Mouse (Mus musculus) midbrain, embryonic 12.5 days (tissue): ENCODE data around the gene Dhrs7c. TPM values are rescaled to one million over a fixed set of nuclear protein-coding genes. Genes with fewer than 3 reads are reported as not detected.

ENCODE experiments used
- ATAC-seq: fragments of 200-750 bp; cut with Nextera tagmentation; 2 replicates; pipeline ENCODE4 v1.8.0; 2017; ENCODE audit warnings: low read depth, moderate TSS enrichment, moderate library complexity; ENCODE audit not compliant: low FRiP score
- H3K27ac ChIP-seq: fragments of 300-500 bp; sonication (generic); replicated peaks from 2 replicates; pipeline ENCODE4 v1.5.1; 2016; ENCODE audit warnings: mild to moderate bottlenecking
- H3K27me3 ChIP-seq: fragments of 300-500 bp; sonication (generic); 2 replicates; pipeline ENCODE4 v1.6.1; 2016; ENCODE audit warnings: mild to moderate bottlenecking
- H3K36me3 ChIP-seq: fragments of 300-500 bp; sonication (generic); 2 replicates; pipeline ENCODE4 v1.6.1; 2016
- H3K4me1 ChIP-seq: fragments of 300-500 bp; sonication (generic); 2 replicates; pipeline ENCODE4 v1.6.1; 2016
- H3K4me2 ChIP-seq: fragments of 300-500 bp; sonication (generic); replicated peaks from 2 replicates; pipeline ENCODE4 v1.6.1; 2016; ENCODE audit warnings: mild to moderate bottlenecking, moderate library complexity
- H3K4me3 ChIP-seq: fragments of 300-500 bp; sonication (generic); 2 replicates; pipeline ENCODE4 v1.5.1; 2016; ENCODE audit warnings: mild to moderate bottlenecking
- H3K9ac ChIP-seq: fragments of 300-500 bp; sonication (generic); replicated peaks from 2 replicates; pipeline ENCODE4 v1.6.1; 2016; ENCODE audit warnings: mild to moderate bottlenecking, moderate library complexity
- H3K9me3 ChIP-seq: fragments of 300-500 bp; sonication (generic); 2 replicates; pipeline ENCODE4 v1.6.1; 2016; ENCODE audit warnings: mild to moderate bottlenecking
- WGBS: fragments of 180-500 bp; shearing (Covaris S2); methylation state at CpG from one replicate; pipeline ENCODE4 v1.1.7; 2016; 5-methylcytosine and 5-hydroxymethylcytosine counted together
- polyA plus RNA-seq: library from polyadenylated mRNA; unstranded; fragments of >200 nt; fragmentation: Nextera tagmentation; extraction: Ambion mirVana; gene quantifications from 2 replicates; pipeline ENCODE4 v1.2.1, GENCODE M21; 2016

Gene Dhrs7c
- polyA plus RNA-seq, result not detected in 2 replicates

GRCm38 (mm10) chr11:67797931-67798330 lies at the start of gene Dhrs7c:
Gene Dhrs7c (plus strand): TSS chr11:67798187.
- Histone ChIP-seq H3K9ac (no peak within 1 kb of the TSS), H3K36me3 (no peaks in the 10 kb centered on the region), H3K27me3 (no peaks in the 10 kb centered on the region), H3K9me3 (no peaks in the 10 kb centered on the region), H3K4me3 (no peak within 1 kb of the TSS), H3K27ac (no peak within 1 kb of the TSS), H3K4me2 (no peak within 1 kb of the TSS), H3K4me1 (no peaks in the 10 kb centered on the region)
- no peak for ATAC-seq
- 82% methylated on average over 7 of the region's 7 CpGs for WGBS

GRCm38 (mm10) chr11:67756287-67756686 lies 41.7 kb upstream of the Dhrs7c start:
- WGBS, result 88% methylated on average over 1 of the region's 1 CpGs
- no peak overlapping the region for H3K4me3 ChIP-seq
- H3K4me2 ChIP-seq, result no peak overlapping the region
- H3K9me3 ChIP-seq, result no peaks in the 10 kb centered on the region
- no peaks in the 10 kb centered on the region for H3K36me3 ChIP-seq
- H3K4me1 ChIP-seq, result no peaks in the 10 kb centered on the region
- no peak for ATAC-seq
- H3K9ac ChIP-seq, result no peak overlapping the region
- no peaks in the 10 kb centered on the region for H3K27me3 ChIP-seq
- no peak overlapping the region for H3K27ac ChIP-seq

GRCm38 (mm10) chr11:67757373-67758167 lies 40.4 kb upstream of the Dhrs7c start:
- H3K36me3 ChIP-seq, result no peaks in the 10 kb centered on the region
- H3K4me2 ChIP-seq, result no peak overlapping the region
- no peaks in the 10 kb centered on the region for H3K9me3 ChIP-seq
- H3K4me1 ChIP-seq, result no peaks in the 10 kb centered on the region
- no peaks in the 10 kb centered on the region for H3K27me3 ChIP-seq
- 74% methylated on average over 15 of the region's 15 CpGs for WGBS
- H3K9ac ChIP-seq, result no peak overlapping the region
- no peak overlapping the region for H3K27ac ChIP-seq
- ATAC-seq, result no peak
- no peak overlapping the region for H3K4me3 ChIP-seq

GRCm38 (mm10) chr11:67771053-67771452 lies 26.9 kb upstream of the Dhrs7c start, which contains the start of gene Glp2r:
Gene Glp2r (minus strand): TSS chr11:67771153.
- no peak within 1 kb of the TSS for H3K4me2 ChIP-seq
- no peak within 1 kb of the TSS for H3K9ac ChIP-seq
- H3K4me3 ChIP-seq, result no peak within 1 kb of the TSS
- no peaks in the 10 kb centered on the region for H3K27me3 ChIP-seq
- WGBS, result 85% methylated on average over 14 of the region's 14 CpGs
- H3K27ac ChIP-seq, result no peak within 1 kb of the TSS
- H3K9me3 ChIP-seq, result no peaks in the 10 kb centered on the region
- H3K4me1 ChIP-seq, result no peaks in the 10 kb centered on the region
- H3K36me3 ChIP-seq, result no peaks in the 10 kb centered on the region
- no peak for ATAC-seq

- H3K27ac ChIP-seq, result no peak overlapping the region
- no peak overlapping the region for H3K4me2 ChIP-seq
- WGBS, result 92% methylated on average over 2 of the region's 2 CpGs
- H3K9ac ChIP-seq, result no peak overlapping the region
- ATAC-seq, result no peak
- H3K36me3 ChIP-seq, result no peaks in the 10 kb centered on the region
- no peaks in the 10 kb centered on the region for H3K27me3 ChIP-seq
- no peaks in the 10 kb centered on the region for H3K9me3 ChIP-seq
- no peaks in the 10 kb centered on the region for H3K4me1 ChIP-seq
- no peak overlapping the region for H3K4me3 ChIP-seq
Measured at GRCm38 (mm10) chr11:67771691-67772090, 26.3 kb upstream of the Dhrs7c start.

GRCm38 (mm10) chr11:67772577-67772976 lies 25.4 kb upstream of the Dhrs7c start:
- no peaks in the 10 kb centered on the region for H3K9me3 ChIP-seq
- H3K27ac ChIP-seq, result no peak overlapping the region
- no peak overlapping the region for H3K9ac ChIP-seq
- no peaks in the 10 kb centered on the region for H3K4me1 ChIP-seq
- no peak for ATAC-seq
- WGBS, result 32% methylated on average over 8 of the region's 8 CpGs
- H3K27me3 ChIP-seq, result no peaks in the 10 kb centered on the region
- no peak overlapping the region for H3K4me2 ChIP-seq
- no peaks in the 10 kb centered on the region for H3K36me3 ChIP-seq
- H3K4me3 ChIP-seq, result no peak overlapping the region

GRCm38 (mm10) chr11:67774379-67774778 lies 23.6 kb upstream of the Dhrs7c start, which contains the start of gene Gsg1l2:
Gene Gsg1l2 (plus strand): TSS chr11:67774608.
- Histone ChIP-seq H3K9me3 (no peaks in the 10 kb centered on the region), H3K36me3 (no peaks in the 10 kb centered on the region), H3K9ac (no peak within 1 kb of the TSS), H3K4me2 (no peak within 1 kb of the TSS), H3K4me3 (no peak within 1 kb of the TSS), H3K27ac (no peak within 1 kb of the TSS), H3K4me1 (no peaks in the 10 kb centered on the region), H3K27me3 (no peaks in the 10 kb centered on the region)
- ATAC-seq, result no peak
- WGBS, result 89% methylated on average over 12 of the region's 12 CpGs

GRCm38 (mm10) chr11:67790182-67790581 lies 7.8 kb upstream of the Dhrs7c start:
- WGBS, result 85% methylated on average over 11 of the region's 11 CpGs
- H3K9me3 ChIP-seq, result no peaks in the 10 kb centered on the region
- H3K27ac ChIP-seq, result no peak overlapping the region
- no peak overlapping the region for H3K9ac ChIP-seq
- no peak for ATAC-seq
- no peaks in the 10 kb centered on the region for H3K36me3 ChIP-seq
- no peak overlapping the region for H3K4me2 ChIP-seq
- H3K27me3 ChIP-seq, result no peaks in the 10 kb centered on the region
- no peaks in the 10 kb centered on the region for H3K4me1 ChIP-seq
- no peak overlapping the region for H3K4me3 ChIP-seq

GRCm38 (mm10) chr11:67800130-67800723 lies 2.2 kb downstream of the Dhrs7c start:
- Histone ChIP-seq H3K27me3 (no peaks in the 10 kb centered on the region), H3K4me3 (no peak overlapping the region), H3K4me2 (no peak overlapping the region), H3K4me1 (no peaks in the 10 kb centered on the region), H3K36me3 (no peaks in the 10 kb centered on the region), H3K9me3 (no peaks in the 10 kb centered on the region), H3K9ac (no peak overlapping the region), H3K27ac (no peak overlapping the region)
- ATAC-seq, result no peak

- H3K4me1 ChIP-seq, result no peaks in the 10 kb centered on the region
- H3K9ac ChIP-seq, result no peak overlapping the region
- H3K9me3 ChIP-seq, result no peaks in the 10 kb centered on the region
- H3K36me3 ChIP-seq, result no peaks in the 10 kb centered on the region
- WGBS, result 88% methylated on average over 8 of the region's 8 CpGs
- H3K27ac ChIP-seq, result no peak overlapping the region
- H3K27me3 ChIP-seq, result no peaks in the 10 kb centered on the region
- no peak overlapping the region for H3K4me2 ChIP-seq
- H3K4me3 ChIP-seq, result no peak overlapping the region
- no peak for ATAC-seq
Measured at GRCm38 (mm10) chr11:67801169-67801568, 3.2 kb downstream of the Dhrs7c start.

- no peak for ATAC-seq
- Histone ChIP-seq H3K4me1 (no peaks in the 10 kb centered on the region), H3K27me3 (no peaks in the 10 kb centered on the region), H3K9me3 (no peaks in the 10 kb centered on the region), H3K36me3 (no peaks in the 10 kb centered on the region), H3K4me2 (no peak overlapping the region), H3K4me3 (no peak overlapping the region), H3K9ac (no peak overlapping the region), H3K27ac (no peak overlapping the region)
- WGBS, result 100% methylated on average over 1 of the region's 1 CpGs
Measured at GRCm38 (mm10) chr11:67805538-67805937, 7.6 kb downstream of the Dhrs7c start.

- Histone ChIP-seq H3K4me3 (no peak overlapping the region), H3K9me3 (no peaks in the 10 kb centered on the region), H3K9ac (no peak overlapping the region), H3K36me3 (no peaks in the 10 kb centered on the region), H3K4me2 (no peak overlapping the region), H3K4me1 (no peaks in the 10 kb centered on the region), H3K27me3 (no peaks in the 10 kb centered on the region), H3K27ac (no peak overlapping the region)
- 86% methylated on average over 11 of the region's 11 CpGs for WGBS
- ATAC-seq, result no peak
Measured at GRCm38 (mm10) chr11:67806832-67807597, 9.0 kb downstream of the Dhrs7c start.
